Mouse (Mus musculus) Patski (cell line): ENCODE results near the gene Mup6. TPM values are rescaled to one million over a fixed set of nuclear protein-coding genes. Genes with fewer than 3 reads are reported as not detected.

Experiments
- polyA plus RNA-seq: library from polyadenylated mRNA; unstranded; gene quantifications from one replicate; pipeline ENCODE4 v1.2.3, GENCODE M21; 2021

Mup6 gene
- polyA plus RNA-seq, 1 experiment from 2014 or later = not detected

Other genes starting within 250 kb of the Mup6 start
- gene Inip, start 162.7 kb upstream of the Mup6 start, polyA plus RNA-seq = 11.1 TPM
- gene Snx30, start 158.5 kb upstream of the Mup6 start, polyA plus RNA-seq = 9.2 TPM
- not detected for gene Slc46a2, start 49.2 kb upstream of the Mup6 start, polyA plus RNA-seq
- not detected for gene Mup4, start 3.6 kb upstream of the Mup6 start, polyA plus RNA-seq
- gene Mup7, start 106.2 kb downstream of the Mup6 start, polyA plus RNA-seq = not detected
- gene Mup2, start 190.0 kb downstream of the Mup6 start, polyA plus RNA-seq = not detected